ENCODE assay signal across 28 mouse cellular contexts in genomic region chr13:104685537-104685936, GRCm38 (mm10).
DNase-seq lines count a peak whose midpoint lies in the region; ATAC-seq and TF ChIP-seq lines count a peak whose summit lies in the region.
"Had no signal": no experiment of that assay in that cellular context is flagged by ENCODE, and none has a peak within 500 bp of the region (broad histone marks: within the 10 kb centered on the region; RNA-seq: fewer than 3 reads in every experiment).

No protein-coding gene starts in this region.

- peak overlapping the region; percentile 45; the same call in 1 of the 2 replicates for H3K27ac ChIP-seq in liver, embryonic 11.5 days (ENCODE audit: low read depth, low read length)
- H3K27ac ChIP-seq in embryonic fibroblast, embryonic 13.5 days (ENCODE audit: insufficient read depth, low read length) = peak overlapping the region; percentile 91
- H3K27ac ChIP-seq in liver, embryonic 15.5 days (replicated peaks) = no peak overlapping the region
- H3K27ac ChIP-seq: forebrain, embryonic 13.5 days; kidney, postnatal 0 days had no signal

- peak; percentile 86 for ATAC-seq in liver, embryonic 11.5 days (replicated peaks; ENCODE audit: low FRiP score)
- ATAC-seq in liver, embryonic 15.5 days (ENCODE audit: insufficient read depth) = peak; percentile 69
- ATAC-seq: forebrain, embryonic 13.5 days; hindbrain, embryonic 16.5 days; midbrain, embryonic 16.5 days had no signal

- no peaks in the 10 kb centered on the region for H3K36me3 ChIP-seq in liver, embryonic 11.5 days (ENCODE audit: control insufficient read depth, insufficient read depth, low read length)
- H3K36me3 ChIP-seq in liver, embryonic 15.5 days (replicated peaks) = no peaks in the 10 kb centered on the region
- H3K36me3 ChIP-seq: embryonic facial prominence, embryonic 13.5 days; hindbrain, embryonic 10.5 days had no signal

- H3K27me3 ChIP-seq in liver, embryonic 11.5 days (replicated peaks; ENCODE audit: control insufficient read depth, insufficient read depth, low read length) = no peaks in the 10 kb centered on the region
- no peaks in the 10 kb centered on the region for H3K27me3 ChIP-seq in liver, embryonic 15.5 days
- H3K27me3 ChIP-seq: embryonic facial prominence, embryonic 13.5 days; forebrain, embryonic 13.5 days had no signal

- no peak overlapping the region for H3K9ac ChIP-seq in liver, embryonic 11.5 days (ENCODE audit: low read depth, low read length)
- no peak overlapping the region for H3K9ac ChIP-seq in liver, embryonic 15.5 days
- H3K9ac ChIP-seq: embryonic facial prominence, embryonic 13.5 days; forebrain, embryonic 13.5 days; lung, embryonic 14.5 days had no signal

- peak; percentile 42; the same call in 1 of the 2 replicates for TF ChIP-seq POLR2A in embryonic fibroblast, embryonic 13.5 days (IDR thresholded peaks at IDR 0.05; ENCODE audit: low read depth, low read length)

- no peak for TF ChIP-seq CTCF in embryonic fibroblast, embryonic 13.5 days (IDR thresholded peaks at IDR 0.05; ENCODE audit: borderline replicate concordance, insufficient read depth, low read length)

- H3K4me2 ChIP-seq in liver, embryonic 11.5 days = peak overlapping the region; percentile 17; the same call in 1 of the 2 replicates
- H3K4me2 ChIP-seq in liver, embryonic 15.5 days = no peak overlapping the region
- H3K4me2 ChIP-seq: embryonic facial prominence, embryonic 13.5 days; forebrain, embryonic 13.5 days; heart, embryonic 11.5 days; lung, embryonic 14.5 days; midbrain, embryonic 11.5 days had no signal

- DNase-seq in liver, embryonic 11.5 days (ENCODE audit: low spot score) = no peak
- DNase-seq in liver = no peak
- DNase-seq in embryo, embryonic 11 days = no peak
- no peak for DNase-seq in spleen, adult 12 weeks (ENCODE audit: low spot score)
- DNase-seq in right cerebral cortex, adult 18-20 months = no peak
- DNase-seq: adrenal gland, adult 8-10 months; cerebellum, adult 11 months; cerebellum, adult 9-10 months; cerebellum, postnatal 36 days; gastrocnemius, postnatal 10 days; heart, postnatal 10 days; kidney, adult 2 months; kidney, postnatal 4 days; left cerebral cortex, postnatal 4 days; lung, embryonic 14.5 days; lung, postnatal 14 days; right cerebral cortex, postnatal 4 days; thymus, postnatal 4 days had no signal

- WGBS in liver, embryonic 11.5 days = 31% methylated on average over 2 of the region's 2 CpGs
- 23% methylated on average over 2 of the region's 2 CpGs for WGBS in liver, embryonic 15.5 days (ENCODE audit: insufficient replicate concordance)

- no peaks in the 10 kb centered on the region for H3K9me3 ChIP-seq in liver, embryonic 11.5 days (ENCODE audit: control insufficient read depth, low read length)
- H3K9me3 ChIP-seq in liver, embryonic 15.5 days (replicated peaks) = no peaks in the 10 kb centered on the region
- H3K9me3 ChIP-seq: embryonic facial prominence, embryonic 13.5 days; forebrain, embryonic 13.5 days; hindbrain, embryonic 10.5 days had no signal

- peaks cover 13% of the 10 kb centered on the region for H3K4me1 ChIP-seq in liver, embryonic 11.5 days (replicated peaks; ENCODE audit: control insufficient read depth, insufficient read depth, low read length)
- peaks cover 27% of the 10 kb centered on the region for H3K4me1 ChIP-seq in embryonic fibroblast, embryonic 13.5 days (ENCODE audit: control insufficient read depth, insufficient read depth, low read length)
- peaks cover 10% of the 10 kb centered on the region for H3K4me1 ChIP-seq in liver, embryonic 15.5 days (replicated peaks)
- H3K4me1 ChIP-seq: forebrain, embryonic 13.5 days had no signal

- H3K4me3 ChIP-seq in liver, embryonic 11.5 days (ENCODE audit: low read depth, low read length) = no peak overlapping the region
- peak overlapping the region; percentile 10; the same call in 1 of the 2 replicates for H3K4me3 ChIP-seq in embryonic fibroblast, embryonic 13.5 days (ENCODE audit: insufficient read depth, low read length)
- H3K4me3 ChIP-seq in liver, embryonic 15.5 days (replicated peaks) = no peak overlapping the region
- H3K4me3 ChIP-seq: embryonic facial prominence, embryonic 13.5 days; forebrain, embryonic 13.5 days; hindbrain, embryonic 10.5 days had no signal
